Mouse (Mus musculus) bone marrow, adult 2 months (tissue): Measurements from ENCODE around the gene Iqsec1.

ENCODE experiments used
- CTCF ChIP-seq: fragments of 200-500 bp; IDR thresholded peaks from 2 replicates; pipeline ENCODE4 v1.5.1; 2011; ENCODE audit warnings: low read length, control low read depth; ENCODE audit not compliant: control insufficient read depth, insufficient read depth
- POLR2A ChIP-seq: fragments of 200-500 bp; IDR thresholded peaks from 2 replicates; pipeline ENCODE4 v1.6.1; 2011; ENCODE audit warnings: low read depth, mild to moderate bottlenecking, control low read depth, low read length, borderline replicate concordance; ENCODE audit not compliant: control insufficient read depth

DNA sequence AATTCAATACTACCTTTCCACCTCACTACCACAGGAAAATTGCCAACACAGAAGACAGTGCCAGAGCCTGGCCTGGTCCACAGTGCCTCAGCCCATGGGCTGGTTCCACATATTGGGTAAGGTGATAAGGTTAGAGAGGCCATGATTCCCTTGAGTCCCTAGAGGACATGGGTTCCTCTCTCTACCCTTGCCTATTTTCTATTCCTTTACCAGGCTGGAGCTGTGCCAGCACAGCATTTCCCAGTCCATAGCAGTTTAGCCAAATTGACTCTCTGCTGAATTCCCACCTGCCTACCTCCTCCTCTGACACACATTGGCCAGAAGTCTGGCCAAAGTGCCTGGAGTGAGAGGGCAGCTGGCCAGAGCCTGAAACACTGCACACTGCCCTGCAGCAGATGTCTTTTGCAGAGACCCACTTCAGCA lies 214.7 kb downstream of the Iqsec1 start:
- no peak for TF ChIP-seq CTCF
- no peak for TF ChIP-seq POLR2A
